Mouse (Mus musculus): ENCODE data around the gene Ifnz.
"Not testable (repeated sequence)": the region's sequence is repeated elsewhere in the genome, so short reads cannot be mapped to it uniquely, and the experiment has no call there.

The Ifnz gene

GRCm38 (mm10) chr4:88785409-88785808, 3.5 kb downstream of the Ifnz start, which contains the start of gene Gm13276:
Gm13276 (plus strand) TSS chr4:88785709.
- not testable (repeated sequence) for DNase-seq (ENCODE audit: low read depth, low spot score)

- not testable (repeated sequence) for DNase-seq (ENCODE audit: low read depth, low spot score)
Observed at GRCm38 (mm10) chr4:88788402-88788801, 6.5 kb downstream of the Ifnz start, which contains the start of gene Gm13277. Gm13277 (plus strand) TSS chr4:88788632.

GRCm38 (mm10) chr4:88791250-88791649, 9.3 kb downstream of the Ifnz start, which contains the start of gene Gm13278:
Gm13278 (plus strand) TSS chr4:88791550.
- DNase-seq (ENCODE audit: low read depth, low spot score) = not testable (repeated sequence)

- DNase-seq (ENCODE audit: low read depth, low spot score) = not testable (repeated sequence)
Observed at GRCm38 (mm10) chr4:88793936-88794675, 12.2 kb downstream of the Ifnz start, which contains the start of gene Gm13275. Gm13275 (plus strand) TSS chr4:88794487.

GRCm38 (mm10) chr4:88797097-88797496, 15.2 kb downstream of the Ifnz start, which contains the start of gene Gm13279:
Gm13279 (plus strand) TSS chr4:88797397.
- DNase-seq (ENCODE audit: low read depth, low spot score) = not testable (repeated sequence)

GRCm38 (mm10) chr4:88799365-88799764, 17.4 kb downstream of the Ifnz start, which contains the start of gene Gm13285:
Gm13285 (plus strand) TSS chr4:88799665.
- DNase-seq (ENCODE audit: low read depth, low spot score) = not testable (repeated sequence)

GRCm38 (mm10) chr4:88802954-88803353, 21.0 kb downstream of the Ifnz start, which contains the start of gene Gm13287:
Gm13287 (plus strand) TSS chr4:88803254.
- DNase-seq (ENCODE audit: low read depth, low spot score) = not testable (repeated sequence)

- DNase-seq (ENCODE audit: low read depth, low spot score) = not testable (repeated sequence)
Observed at GRCm38 (mm10) chr4:88805231-88805630, 23.3 kb downstream of the Ifnz start, which contains the start of gene Gm13288. Gm13288 (plus strand) TSS chr4:88805531.

GRCm38 (mm10) chr4:88805761-88806160, 23.8 kb downstream of the Ifnz start:
- not testable (repeated sequence) for DNase-seq (ENCODE audit: low read depth, low spot score)

GRCm38 (mm10) chr4:88815928-88816327, 34.0 kb downstream of the Ifnz start, which contains the start of gene Ifna7:
Ifna7 (plus strand) TSS chr4:88816228.
- no peak for DNase-seq (ENCODE audit: low read depth, low spot score)

- DNase-seq (ENCODE audit: low read depth, low spot score) = no peak
Observed at GRCm38 (mm10) chr4:88819659-88820058, 37.7 kb downstream of the Ifnz start, which contains the start of gene Ifna11. Ifna11 (plus strand) TSS chr4:88819959.

GRCm38 (mm10) chr4:88822995-88823394, 41.1 kb downstream of the Ifnz start:
- no peak for DNase-seq (ENCODE audit: low read depth, low spot score)

GRCm38 (mm10) chr4:88827116-88827515, 45.2 kb downstream of the Ifnz start, which contains the start of gene Ifna6:
Ifna6 (plus strand) TSS chr4:88827416.
- not testable (repeated sequence) for DNase-seq (ENCODE audit: low read depth, low spot score)

- DNase-seq (ENCODE audit: low read depth, low spot score) = no peak
Observed at GRCm38 (mm10) chr4:88830523-88830922, 48.6 kb downstream of the Ifnz start.
